Mouse (Mus musculus) neural tube, embryonic 14.5 days (tissue): ENCODE data around the gene Morn3. TPM values are rescaled to one million over a fixed set of nuclear protein-coding genes. Genes with fewer than 3 reads are reported as not detected.

Experiments
- ATAC-seq: fragments of 200-750 bp; cut with Nextera tagmentation; 2 replicates; pipeline ENCODE4 v1.8.0; 2017; ENCODE audit warnings: low read depth, mild to moderate bottlenecking, moderate TSS enrichment, moderate library complexity
- H3K27ac ChIP-seq: fragments of 300-500 bp; sonication (generic); 2 replicates; pipeline ENCODE4 v1.5.1; 2014; ENCODE audit warnings: low read depth, mild to moderate bottlenecking, control low read depth, low read length, moderate library complexity, mixed read lengths
- H3K27me3 ChIP-seq: fragments of 300-500 bp; sonication (generic); 2 replicates; pipeline ENCODE4 v1.6.1; 2014; ENCODE audit warnings: low read length; ENCODE audit not compliant: control insufficient read depth, insufficient read depth
- H3K36me3 ChIP-seq: fragments of 300-500 bp; sonication (generic); 2 replicates; pipeline ENCODE4 v1.6.1; 2014; ENCODE audit warnings: low read length, mixed read lengths; ENCODE audit not compliant: control insufficient read depth, insufficient read depth
- H3K4me1 ChIP-seq: fragments of 300-500 bp; sonication (generic); 2 replicates; pipeline ENCODE4 v1.6.1; 2014; ENCODE audit warnings: low read length; ENCODE audit not compliant: control insufficient read depth, insufficient read depth
- H3K4me2 ChIP-seq: fragments of 300-500 bp; sonication (generic); 2 replicates; pipeline ENCODE4 v1.6.1; 2014; ENCODE audit warnings: mild to moderate bottlenecking, low read depth, low read length, control low read depth
- H3K4me3 ChIP-seq: fragments of 300-500 bp; sonication (generic); 2 replicates; pipeline ENCODE4 v1.5.1; 2014; ENCODE audit warnings: low read depth, low read length, control low read depth, mixed read lengths
- H3K9ac ChIP-seq: fragments of 300-500 bp; sonication (generic); replicated peaks from 2 replicates; pipeline ENCODE4 v1.6.1; 2014; ENCODE audit warnings: low read depth, mild to moderate bottlenecking, control low read depth, low read length, mixed read lengths
- H3K9me3 ChIP-seq: fragments of 300-500 bp; sonication (generic); 2 replicates; pipeline ENCODE4 v1.6.1; 2016; ENCODE audit warnings: low read length; ENCODE audit not compliant: control insufficient read depth
- WGBS: fragments of 180-500 bp; shearing (Covaris S2); extraction: QIAGEN DNeasy Blood & Tissue Kit; methylation state at CpG from one replicate; pipeline ENCODE4 v1.1.7; 2014; 5-methylcytosine and 5-hydroxymethylcytosine counted together
- polyA plus RNA-seq: library from polyadenylated mRNA; unstranded; fragments of >200 nt; fragmentation: Nextera tagmentation; extraction: Ambion mirVana; gene quantifications from 2 replicates; pipeline ENCODE4 v1.2.1, GENCODE M21; 2014

Morn3 gene
- polyA plus RNA-seq, 1 experiment from 2014 or later = 0.37 TPM

DNA sequence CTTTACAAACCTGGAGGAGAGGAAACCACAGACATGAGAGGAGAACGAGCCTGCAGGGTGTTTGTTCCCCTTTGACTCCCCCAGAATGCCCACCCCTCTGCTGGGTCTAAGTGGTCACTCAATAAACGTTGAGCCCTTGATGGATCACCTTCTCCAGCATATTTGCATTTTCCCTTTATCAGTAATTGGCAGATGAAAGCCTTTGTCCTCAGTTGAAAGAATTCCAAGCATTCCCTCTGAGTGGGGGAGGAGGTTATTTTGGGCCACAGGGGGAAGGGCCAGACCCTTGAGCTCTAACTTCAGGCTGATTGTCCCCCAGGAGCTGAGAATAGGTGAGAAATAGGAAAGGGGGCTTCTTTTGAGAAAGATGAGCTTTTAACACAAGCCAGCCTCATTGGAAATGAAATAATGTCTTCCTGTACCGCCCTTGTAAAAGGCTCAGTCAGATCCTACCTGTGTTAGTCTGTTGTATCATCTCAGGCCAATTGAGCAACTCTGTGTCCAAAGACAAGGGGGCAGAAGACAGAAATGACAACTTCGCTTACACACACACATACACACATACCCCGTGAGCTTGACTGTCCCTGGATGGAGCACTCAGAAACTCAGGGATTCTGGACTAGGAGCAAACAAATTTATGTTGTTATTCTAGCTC is 55.3 kb downstream of the Morn3 start:
- H3K36me3 ChIP-seq = no peaks in the 10 kb centered on the region
- H3K9ac ChIP-seq = no peak overlapping the region
- peak overlapping the region; percentile 99; the same call in 1 of the 2 replicates for H3K4me2 ChIP-seq
- H3K9me3 ChIP-seq = no peaks in the 10 kb centered on the region
- WGBS = 19% methylated on average over 5 of the region's 5 CpGs
- H3K4me3 ChIP-seq = no peak overlapping the region
- H3K27me3 ChIP-seq = no peaks in the 10 kb centered on the region
- H3K27ac ChIP-seq = no peak overlapping the region
- H3K4me1 ChIP-seq = peaks cover 24% of the 10 kb centered on the region
- ATAC-seq = no peak

GRCm38 (mm10) chr5:122990411-122991160 is 56.2 kb downstream of the Morn3 start:
- Histone ChIP-seq H3K27ac (no peak overlapping the region; the same call in 1 of the 2 replicates), H3K4me3 (peak overlapping the region; percentile 67; the same call in 1 of the 2 replicates), H3K4me1 (peaks cover 24% of the 10 kb centered on the region), H3K27me3 (no peaks in the 10 kb centered on the region), H3K9me3 (no peaks in the 10 kb centered on the region), H3K36me3 (no peaks in the 10 kb centered on the region), H3K4me2 (peak overlapping the region; percentile 99), H3K9ac (no peak overlapping the region; the same call in 1 of the 2 replicates)
- ATAC-seq = no peak
- WGBS = 14% methylated on average over 16 of the region's 16 CpGs

GRCm38 (mm10) chr5:122989551-122990330 is 57.1 kb downstream of the Morn3 start, which contains the start of gene Kdm2b:
Gene Kdm2b (minus strand): TSS chr5:122989823.
- 2% methylated on average over 15 of the region's 15 CpGs for WGBS
- H3K9me3 ChIP-seq = no peaks in the 10 kb centered on the region
- ATAC-seq = peak; percentile 47
- H3K9ac ChIP-seq = peak within 1 kb of the TSS; percentile 67
- peaks cover 24% of the 10 kb centered on the region for H3K4me1 ChIP-seq
- H3K4me2 ChIP-seq = peak within 1 kb of the TSS; percentile 99
- peak within 1 kb of the TSS; percentile 67 for H3K4me3 ChIP-seq
- no peaks in the 10 kb centered on the region for H3K27me3 ChIP-seq
- H3K36me3 ChIP-seq = no peaks in the 10 kb centered on the region
- peak within 1 kb of the TSS; percentile 60 for H3K27ac ChIP-seq

GRCm38 (mm10) chr5:122989001-122989525 is 57.8 kb downstream of the Morn3 start:
- H3K27ac ChIP-seq = peak overlapping the region; percentile 60
- 0% methylated on average over 33 of the region's 39 CpGs for WGBS
- peak overlapping the region; percentile 99 for H3K4me2 ChIP-seq
- no peaks in the 10 kb centered on the region for H3K9me3 ChIP-seq
- H3K4me3 ChIP-seq = peak overlapping the region; percentile 67
- H3K27me3 ChIP-seq = no peaks in the 10 kb centered on the region
- no peaks in the 10 kb centered on the region for H3K36me3 ChIP-seq
- peak; percentile 73 for ATAC-seq
- H3K4me1 ChIP-seq = peaks cover 24% of the 10 kb centered on the region
- H3K9ac ChIP-seq = peak overlapping the region; percentile 67

- H3K27me3 ChIP-seq = no peaks in the 10 kb centered on the region
- no peaks in the 10 kb centered on the region for H3K9me3 ChIP-seq
- peaks cover 24% of the 10 kb centered on the region for H3K4me1 ChIP-seq
- H3K4me2 ChIP-seq = peak overlapping the region; percentile 99
- peak overlapping the region; percentile 67 for H3K9ac ChIP-seq
- no peaks in the 10 kb centered on the region for H3K36me3 ChIP-seq
- WGBS = under 1% methylated on average over 38 of the region's 41 CpGs
- peak overlapping the region; percentile 44; the same call in 1 of the 2 replicates for H3K27ac ChIP-seq
- no peak for ATAC-seq
- H3K4me3 ChIP-seq = peak overlapping the region; percentile 67
Observed at GRCm38 (mm10) chr5:122988021-122988751, 58.6 kb downstream of the Morn3 start.

- no peaks in the 10 kb centered on the region for H3K27me3 ChIP-seq
- peaks cover 24% of the 10 kb centered on the region for H3K4me1 ChIP-seq
- peak overlapping the region; percentile 67 for H3K9ac ChIP-seq
- peak; percentile 19; the same call in 1 of the 2 replicates for ATAC-seq
- H3K4me2 ChIP-seq = peak overlapping the region; percentile 99
- H3K36me3 ChIP-seq = no peaks in the 10 kb centered on the region
- H3K4me3 ChIP-seq = peak overlapping the region; percentile 67
- WGBS = 3% methylated on average over 39 of the region's 39 CpGs
- H3K27ac ChIP-seq = no peak overlapping the region
- no peaks in the 10 kb centered on the region for H3K9me3 ChIP-seq
Observed at GRCm38 (mm10) chr5:122987211-122988020, 59.4 kb downstream of the Morn3 start.

DNA sequence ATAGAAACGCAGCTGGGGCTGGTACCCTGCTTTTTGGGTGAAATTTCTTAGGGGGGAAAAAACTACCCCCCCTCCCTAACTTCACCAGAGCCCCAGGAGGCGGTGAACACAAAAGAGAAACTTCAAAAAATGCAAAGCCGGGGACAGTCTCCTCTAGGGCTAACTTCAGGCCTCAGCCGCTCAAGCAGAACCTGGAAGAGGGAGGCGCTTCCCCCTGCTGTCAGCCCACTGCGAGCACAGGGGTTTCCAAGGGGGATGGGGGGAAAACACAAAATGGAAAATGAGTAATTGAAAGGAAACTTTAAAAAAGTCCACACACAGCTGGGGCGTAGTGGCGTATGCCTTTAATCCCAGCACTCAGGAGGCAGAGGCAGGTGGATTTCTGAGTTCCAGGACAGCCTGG is 60.7 kb downstream of the Morn3 start:
- WGBS = 28% methylated on average over 8 of the region's 8 CpGs
- ATAC-seq = no peak
- Histone ChIP-seq H3K27ac (no peak overlapping the region), H3K4me2 (no peak overlapping the region), H3K4me3 (no peak overlapping the region), H3K9ac (no peak overlapping the region), H3K4me1 (peaks cover 24% of the 10 kb centered on the region), H3K36me3 (no peaks in the 10 kb centered on the region), H3K9me3 (no peaks in the 10 kb centered on the region), H3K27me3 (no peaks in the 10 kb centered on the region)
